Mouse (Mus musculus): Measurements from ENCODE around the gene Sec22a. TPM values are rescaled to one million over a fixed set of nuclear protein-coding genes. Genes with fewer than 3 reads are reported as not detected.

The Sec22a gene
- polyA plus RNA-seq, 1 experiment, result 8.2 TPM

DNA sequence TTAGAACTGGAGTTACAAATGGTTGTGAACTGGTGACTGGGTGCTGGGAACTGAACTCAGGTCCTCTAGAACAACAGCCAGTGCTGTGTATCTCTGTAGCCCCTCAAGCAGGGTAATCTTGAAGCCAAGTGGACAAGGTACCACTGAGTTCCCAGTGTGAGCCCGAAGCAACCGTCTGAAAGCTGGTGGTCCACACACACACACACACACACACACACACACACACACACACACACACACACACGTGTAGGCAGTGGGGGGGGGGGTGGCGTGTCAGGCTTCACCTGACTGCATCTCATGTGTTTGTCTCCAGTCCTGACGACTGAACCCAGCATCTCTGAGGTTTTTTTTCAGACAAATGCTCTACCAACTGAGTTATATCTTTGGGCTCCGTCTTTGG lies 63.6 kb downstream of the Sec22a start:
- Histone ChIP-seq H3K79me3 (ENCODE audit: low read depth) (no peaks in the 10 kb centered on the region), H3K36me3 (ENCODE audit: control insufficient read depth, insufficient read depth) (no peaks in the 10 kb centered on the region), H3K27me3 (ENCODE audit: control insufficient read depth, insufficient read depth, insufficient read length) (peaks cover 7% of the 10 kb centered on the region), H3K4me3 (ENCODE audit: insufficient read depth, poor library complexity, severe bottlenecking) (no peak overlapping the region), H3K79me2 (ENCODE audit: control insufficient read depth, insufficient read depth) (no peaks in the 10 kb centered on the region), H3ac (ENCODE audit: control insufficient read depth, insufficient read length, low read depth) (no peak overlapping the region)
- TF ChIP-seq MYOD1 (IDR thresholded peaks at IDR 0.05; ENCODE audit: control insufficient read depth, insufficient read length, low read depth), result no peak
- TF ChIP-seq MYOG (IDR thresholded peaks at IDR 0.05; ENCODE audit: control insufficient read depth, extremely low read depth, insufficient read length), result no peak
- no peak for TF ChIP-seq FOSL1 (IDR thresholded peaks at IDR 0.05; ENCODE audit: insufficient read depth, low read length, poor library complexity, severe bottlenecking)
- TF ChIP-seq MAX (IDR thresholded peaks at IDR 0.05), result no peak
- TF ChIP-seq CEBPB (IDR thresholded peaks at IDR 0.05; ENCODE audit: low read depth), result no peak
- TF ChIP-seq USF1 (IDR thresholded peaks at IDR 0.05; ENCODE audit: low read depth), result no peak

DNA sequence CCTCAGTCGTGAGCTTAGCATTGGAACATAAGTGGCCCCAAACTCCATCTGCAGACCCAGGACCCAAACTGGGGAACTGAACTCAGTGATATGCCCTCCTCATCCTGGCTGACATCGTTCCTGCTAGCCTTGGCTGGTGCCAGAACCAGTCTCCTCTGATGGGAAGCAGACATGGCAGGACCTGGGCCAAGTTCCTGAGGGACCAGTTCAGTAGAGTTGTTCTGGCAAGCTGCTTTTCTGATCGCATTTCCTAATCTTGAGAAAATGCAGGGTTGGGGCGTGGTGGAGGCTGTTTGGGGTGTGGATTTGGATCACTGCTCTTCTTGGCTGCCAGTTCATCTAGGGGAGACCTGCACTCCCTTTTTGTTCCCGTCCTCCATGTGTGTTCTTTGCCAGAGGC lies 65.9 kb downstream of the Sec22a start:
- Histone ChIP-seq H3ac (ENCODE audit: control insufficient read depth, insufficient read length, low read depth) (no peak overlapping the region), H3K36me3 (ENCODE audit: control insufficient read depth, insufficient read depth) (no peaks in the 10 kb centered on the region), H3K27me3 (ENCODE audit: control insufficient read depth, insufficient read depth, insufficient read length) (peaks cover 16% of the 10 kb centered on the region), H3K79me2 (ENCODE audit: control insufficient read depth, insufficient read depth) (no peaks in the 10 kb centered on the region), H3K79me3 (ENCODE audit: low read depth) (no peaks in the 10 kb centered on the region), H3K4me3 (ENCODE audit: insufficient read depth, poor library complexity, severe bottlenecking) (no peak overlapping the region)
- no peak for TF ChIP-seq FOSL1 (IDR thresholded peaks at IDR 0.05; ENCODE audit: insufficient read depth, low read length, poor library complexity, severe bottlenecking)
- TF ChIP-seq MAX (IDR thresholded peaks at IDR 0.05), result no peak
- no peak for TF ChIP-seq MYOD1 (IDR thresholded peaks at IDR 0.05; ENCODE audit: control insufficient read depth, insufficient read length, low read depth)
- TF ChIP-seq CEBPB (IDR thresholded peaks at IDR 0.05; ENCODE audit: low read depth), result no peak
- TF ChIP-seq USF1 (IDR thresholded peaks at IDR 0.05; ENCODE audit: low read depth), result no peak
- no peak for TF ChIP-seq MYOG (IDR thresholded peaks at IDR 0.05; ENCODE audit: control insufficient read depth, extremely low read depth, insufficient read length)
- TF ChIP-seq CTCF (IDR thresholded peaks at IDR 0.05; ENCODE audit: control insufficient read depth, insufficient read depth, insufficient read length), result no peak

DNA sequence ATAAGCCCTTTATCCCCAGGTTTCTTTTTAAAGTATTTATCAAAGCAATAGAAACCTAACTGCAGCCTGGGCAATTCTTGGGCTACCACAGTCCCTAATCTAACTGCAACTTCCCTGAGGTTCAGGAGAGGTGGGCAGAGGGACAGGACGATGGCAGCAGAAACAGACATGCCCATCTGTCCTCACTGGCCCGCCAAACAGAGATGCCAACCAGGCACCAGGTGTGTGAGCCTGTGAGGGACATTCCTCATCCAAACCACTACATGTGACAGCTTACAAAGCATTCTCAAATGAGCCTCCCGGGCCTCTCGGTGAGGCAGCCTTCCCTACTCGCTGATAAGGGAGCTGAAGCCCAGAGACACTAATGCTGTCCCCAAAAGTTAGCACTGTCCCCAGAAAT lies 76.5 kb downstream of the Sec22a start:
- Histone ChIP-seq H3K79me3 (ENCODE audit: low read depth) (no peaks in the 10 kb centered on the region), H3K36me3 (ENCODE audit: control insufficient read depth, insufficient read depth) (no peaks in the 10 kb centered on the region), H3K4me3 (ENCODE audit: insufficient read depth, poor library complexity, severe bottlenecking) (no peak overlapping the region), H3ac (ENCODE audit: control insufficient read depth, insufficient read length, low read depth) (no peak overlapping the region), H3K27me3 (ENCODE audit: control insufficient read depth, insufficient read depth, insufficient read length) (peaks cover 60% of the 10 kb centered on the region), H3K79me2 (ENCODE audit: control insufficient read depth, insufficient read depth) (no peaks in the 10 kb centered on the region)
- TF ChIP-seq MYOG (IDR thresholded peaks at IDR 0.05; ENCODE audit: control insufficient read depth, extremely low read depth, insufficient read length) (no peak), FOSL1 (IDR thresholded peaks at IDR 0.05; ENCODE audit: insufficient read depth, low read length, poor library complexity, severe bottlenecking) (no peak), CTCF (IDR thresholded peaks at IDR 0.05; ENCODE audit: control insufficient read depth, insufficient read depth, insufficient read length) (no peak), USF1 (IDR thresholded peaks at IDR 0.05; ENCODE audit: low read depth) (no peak), MYOD1 (IDR thresholded peaks at IDR 0.05; ENCODE audit: control insufficient read depth, insufficient read length, low read depth) (no peak)

DNA sequence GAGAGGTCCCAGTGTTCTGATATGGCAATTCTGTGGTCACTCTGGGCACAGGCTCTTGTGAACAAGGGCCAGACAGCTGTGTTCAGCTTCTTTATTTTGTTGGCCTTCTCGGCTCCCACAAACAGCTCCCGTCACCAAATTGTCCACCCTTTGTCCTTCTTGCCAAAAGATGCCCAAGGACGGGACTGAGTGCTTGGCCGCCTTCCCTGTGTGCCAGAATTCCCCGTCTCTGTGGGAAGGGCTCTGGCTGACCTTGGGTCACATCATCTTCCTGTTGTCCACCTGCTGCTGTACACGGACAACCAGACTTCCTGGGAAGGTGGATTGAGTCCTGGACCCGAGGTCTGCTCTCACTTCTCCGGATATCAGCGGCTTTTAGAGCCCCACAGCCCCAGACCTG lies 77.9 kb downstream of the Sec22a start:
- H3K36me3 ChIP-seq (ENCODE audit: control insufficient read depth, insufficient read depth), result no peaks in the 10 kb centered on the region
- no peaks in the 10 kb centered on the region for H3K79me3 ChIP-seq (ENCODE audit: low read depth)
- H3K27me3 ChIP-seq (ENCODE audit: control insufficient read depth, insufficient read depth, insufficient read length), result peaks cover 52% of the 10 kb centered on the region
- H3ac ChIP-seq (ENCODE audit: control insufficient read depth, insufficient read length, low read depth), result no peak overlapping the region
- no peak for TF ChIP-seq FOSL1 (IDR thresholded peaks at IDR 0.05; ENCODE audit: insufficient read depth, low read length, poor library complexity, severe bottlenecking)
- no peak for TF ChIP-seq CTCF (IDR thresholded peaks at IDR 0.05; ENCODE audit: control insufficient read depth, insufficient read depth, insufficient read length)
- no peak for TF ChIP-seq MAX (IDR thresholded peaks at IDR 0.05)
- TF ChIP-seq CEBPB (IDR thresholded peaks at IDR 0.05; ENCODE audit: low read depth), result no peak
- TF ChIP-seq MYOG (IDR thresholded peaks at IDR 0.05; ENCODE audit: control insufficient read depth, extremely low read depth, insufficient read length), result no peak
- no peak for TF ChIP-seq USF1 (IDR thresholded peaks at IDR 0.05; ENCODE audit: low read depth)
- no peak for TF ChIP-seq MYOD1 (IDR thresholded peaks at IDR 0.05; ENCODE audit: control insufficient read depth, insufficient read length, low read depth)
- H3K4me3 ChIP-seq (ENCODE audit: insufficient read depth, poor library complexity, severe bottlenecking), result no peak overlapping the region
- H3K79me2 ChIP-seq (ENCODE audit: control insufficient read depth, insufficient read depth), result no peaks in the 10 kb centered on the region

DNA sequence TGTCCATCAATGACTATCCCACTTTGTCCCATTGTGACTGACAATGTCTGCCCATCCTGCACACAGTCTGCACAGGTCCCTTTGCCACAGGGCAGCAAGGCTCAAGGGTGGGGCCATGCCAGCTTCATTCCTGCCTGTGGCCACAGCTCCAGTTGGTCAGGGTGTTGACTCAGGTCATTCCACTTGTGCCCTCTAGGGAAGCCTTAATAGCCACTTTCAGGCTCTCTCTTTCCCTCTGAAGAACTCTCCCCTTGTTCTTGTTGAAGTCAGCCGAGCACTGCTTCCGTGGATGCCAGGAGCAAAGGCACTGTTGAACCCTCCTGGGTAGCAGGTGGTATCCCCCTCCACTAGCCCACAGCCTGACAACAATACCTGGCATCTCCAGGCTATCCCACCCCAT lies 81.3 kb downstream of the Sec22a start:
- Histone ChIP-seq H3K36me3 (ENCODE audit: control insufficient read depth, insufficient read depth) (no peaks in the 10 kb centered on the region), H3K27me3 (ENCODE audit: control insufficient read depth, insufficient read depth, insufficient read length) (peaks cover 62% of the 10 kb centered on the region), H3K4me3 (ENCODE audit: insufficient read depth, poor library complexity, severe bottlenecking) (no peak overlapping the region), H3ac (ENCODE audit: control insufficient read depth, insufficient read length, low read depth) (no peak overlapping the region), H3K79me3 (ENCODE audit: low read depth) (no peaks in the 10 kb centered on the region), H3K79me2 (ENCODE audit: control insufficient read depth, insufficient read depth) (no peaks in the 10 kb centered on the region)
- TF ChIP-seq MYOD1 (IDR thresholded peaks at IDR 0.05; ENCODE audit: control insufficient read depth, insufficient read length, low read depth) (no peak), CTCF (IDR thresholded peaks at IDR 0.05; ENCODE audit: control insufficient read depth, insufficient read depth, insufficient read length) (no peak), FOSL1 (IDR thresholded peaks at IDR 0.05; ENCODE audit: insufficient read depth, low read length, poor library complexity, severe bottlenecking) (no peak), MYOG (IDR thresholded peaks at IDR 0.05; ENCODE audit: control insufficient read depth, extremely low read depth, insufficient read length) (no peak), MAX (IDR thresholded peaks at IDR 0.05) (no peak), CEBPB (IDR thresholded peaks at IDR 0.05; ENCODE audit: low read depth) (no peak), USF1 (IDR thresholded peaks at IDR 0.05; ENCODE audit: low read depth) (no peak)

DNA sequence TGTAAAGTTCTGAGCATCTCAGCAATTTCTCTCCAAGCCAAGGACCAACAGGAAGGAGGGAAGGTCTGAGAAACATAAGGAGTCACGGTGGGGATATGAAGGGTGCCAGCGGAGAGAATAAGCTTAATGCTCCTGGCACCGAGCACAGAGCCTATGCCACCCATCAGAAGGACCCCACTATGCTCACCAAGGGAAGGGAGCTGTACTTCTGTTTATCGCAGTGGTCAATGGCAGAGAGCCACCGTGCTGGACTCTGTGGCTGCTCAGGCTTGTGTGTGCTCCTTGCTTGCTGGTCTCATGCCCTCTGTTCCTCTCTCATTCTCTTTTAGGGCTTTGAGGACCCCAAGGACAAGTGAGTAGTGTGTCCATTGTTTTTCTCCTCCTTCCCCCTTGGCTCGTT lies 85.6 kb downstream of the Sec22a start:
- H3K4me3 ChIP-seq (ENCODE audit: insufficient read depth, poor library complexity, severe bottlenecking), result no peak overlapping the region
- no peaks in the 10 kb centered on the region for H3K79me2 ChIP-seq (ENCODE audit: control insufficient read depth, insufficient read depth)
- no peaks in the 10 kb centered on the region for H3K79me3 ChIP-seq (ENCODE audit: low read depth)
- no peak for TF ChIP-seq MYOD1 (IDR thresholded peaks at IDR 0.05; ENCODE audit: control insufficient read depth, insufficient read length, low read depth)
- TF ChIP-seq USF1 (IDR thresholded peaks at IDR 0.05; ENCODE audit: low read depth), result no peak
- TF ChIP-seq CTCF (IDR thresholded peaks at IDR 0.05; ENCODE audit: control insufficient read depth, insufficient read depth, insufficient read length), result no peak
- no peak for TF ChIP-seq FOSL1 (IDR thresholded peaks at IDR 0.05; ENCODE audit: insufficient read depth, low read length, poor library complexity, severe bottlenecking)
- TF ChIP-seq MAX (IDR thresholded peaks at IDR 0.05), result no peak
- no peak for TF ChIP-seq MYOG (IDR thresholded peaks at IDR 0.05; ENCODE audit: control insufficient read depth, extremely low read depth, insufficient read length)
- TF ChIP-seq CEBPB (IDR thresholded peaks at IDR 0.05; ENCODE audit: low read depth), result no peak
- H3K27me3 ChIP-seq (ENCODE audit: control insufficient read depth, insufficient read depth, insufficient read length), result peaks cover 74% of the 10 kb centered on the region
- H3ac ChIP-seq (ENCODE audit: control insufficient read depth, insufficient read length, low read depth), result no peak overlapping the region
- H3K36me3 ChIP-seq (ENCODE audit: control insufficient read depth, insufficient read depth), result no peaks in the 10 kb centered on the region

All from C2C12 (cell line).